Mouse (Mus musculus): Measurements from ENCODE around the gene Spats2l. TPM values are rescaled to one million over a fixed set of nuclear protein-coding genes. Genes with fewer than 3 reads are reported as not detected.
A peak's percentile ranks its signal among the peaks of the same experiment; 100 is the strongest.

Spats2l gene
- 62.3 and 63.8 TPM in 2 replicates for polyA plus RNA-seq (2015; fragmentation: Nextera tagmentation; extraction: Ambion mirVana)

GRCm38 (mm10) chr1:57774001-57774667 lies at the start of gene Spats2l:
TSS of gene Spats2l (plus strand) at chr1:57774162.
- Histone ChIP-seq H3K4me1 (peaks cover 17% of the 10 kb centered on the region; the same call in 1 of the 2 replicates), H3K4me3 (replicated peaks) (peak within 1 kb of the TSS; percentile 86), H3K9me3 (replicated peaks) (no peaks in the 10 kb centered on the region), H3K9ac (peak within 1 kb of the TSS; percentile 88), H3K4me2 (peak within 1 kb of the TSS; percentile 89), H3K27ac (peak within 1 kb of the TSS; percentile 96), H3K36me3 (no peaks in the 10 kb centered on the region), H3K27me3 (no peaks in the 10 kb centered on the region)
- WGBS, result under 1% methylated on average over 22 of the region's 22 CpGs
- ATAC-seq (replicated peaks; ENCODE audit: low FRiP score), result peak; percentile 75

DNA sequence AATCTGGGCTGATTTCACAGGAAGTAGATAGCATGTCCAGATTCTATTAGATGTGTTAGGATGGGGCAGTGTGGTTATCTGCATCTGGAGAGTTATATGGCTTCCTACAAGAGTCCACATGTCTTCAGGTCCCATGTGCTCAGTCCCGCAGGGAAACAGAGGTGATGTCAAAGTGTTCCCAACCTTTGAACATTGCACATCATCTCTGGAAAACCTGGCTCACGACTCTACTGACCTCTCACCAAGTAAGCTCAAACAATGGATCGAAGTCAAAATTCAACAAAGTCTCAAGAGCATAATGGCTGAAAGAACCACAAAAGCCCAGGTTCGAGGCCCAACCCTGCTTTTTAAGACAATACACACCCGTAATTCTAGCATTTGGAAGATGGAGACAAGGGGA lies 48.7 kb upstream of the Spats2l start:
- no peak overlapping the region for H3K4me2 ChIP-seq
- 88% methylated on average over 5 of the region's 5 CpGs for whole genome bisulfite sequencing

GRCm38 (mm10) chr1:57735877-57736276 lies 38.1 kb upstream of the Spats2l start:
- 62% methylated on average over 4 of the region's 4 CpGs for WGBS

More for the DNA sequence above, 48.7 kb upstream of the Spats2l start:
- H3K9ac ChIP-seq, result no peak overlapping the region
- no peak overlapping the region for H3K4me3 ChIP-seq (replicated peaks)
- H3K27ac ChIP-seq, result no peak overlapping the region
- no peaks in the 10 kb centered on the region for H3K4me1 ChIP-seq
- ATAC-seq (replicated peaks; ENCODE audit: low FRiP score), result no peak
- H3K9me3 ChIP-seq (replicated peaks), result no peaks in the 10 kb centered on the region
- H3K27me3 ChIP-seq, result no peaks in the 10 kb centered on the region
- H3K36me3 ChIP-seq, result no peaks in the 10 kb centered on the region

DNA sequence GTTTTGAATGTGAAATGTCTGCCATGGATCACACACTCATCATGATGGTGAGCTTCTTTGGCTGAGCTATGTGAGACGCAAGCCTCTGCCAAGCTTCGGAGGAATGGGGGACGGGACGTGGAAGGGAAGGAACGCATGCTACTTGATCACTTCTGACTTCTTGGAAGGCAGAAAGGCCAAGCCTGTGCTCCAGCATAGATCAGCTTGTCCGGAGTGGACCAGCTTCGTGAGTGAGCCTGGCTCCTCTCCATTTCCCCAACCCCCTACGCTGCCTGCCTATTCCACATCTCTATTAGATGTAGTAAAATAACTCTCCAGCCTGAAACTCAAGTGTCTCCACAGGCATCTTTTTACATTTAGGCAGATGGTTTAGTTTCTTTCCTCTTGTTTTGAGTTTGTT lies 32.2 kb upstream of the Spats2l start:
- H3K36me3 ChIP-seq, result no peaks in the 10 kb centered on the region
- 0 out of 2 replicates have a peak, but pooled peaks cover 2% of the 10 kb centered on the region for H3K4me1 ChIP-seq
- no peak overlapping the region for H3K4me3 ChIP-seq (replicated peaks)
- H3K9me3 ChIP-seq (replicated peaks), result no peaks in the 10 kb centered on the region
- no peak overlapping the region for H3K9ac ChIP-seq
- 69% methylated on average over 8 of the region's 8 CpGs for WGBS
- H3K27ac ChIP-seq, result 0 out of 2 replicates have a peak overlapping the region, but pooled peaks have one; percentile 10
- H3K27me3 ChIP-seq, result no peaks in the 10 kb centered on the region
- no peak for ATAC-seq (replicated peaks; ENCODE audit: low FRiP score)
- H3K4me2 ChIP-seq, result no peak overlapping the region

More at GRCm38 (mm10) chr1:57735877-57736276, 38.1 kb upstream of the Spats2l start:
- H3K4me1 ChIP-seq, result no peaks in the 10 kb centered on the region
- no peak overlapping the region for H3K27ac ChIP-seq
- ATAC-seq (replicated peaks; ENCODE audit: low FRiP score), result no peak
- H3K27me3 ChIP-seq, result no peaks in the 10 kb centered on the region
- no peaks in the 10 kb centered on the region for H3K36me3 ChIP-seq
- no peaks in the 10 kb centered on the region for H3K9me3 ChIP-seq (replicated peaks)
- no peak overlapping the region for H3K9ac ChIP-seq
- H3K4me3 ChIP-seq (replicated peaks), result no peak overlapping the region
- no peak overlapping the region for H3K4me2 ChIP-seq

- Histone ChIP-seq H3K4me3 (replicated peaks) (no peak overlapping the region), H3K9ac (no peak overlapping the region), H3K27me3 (no peaks in the 10 kb centered on the region), H3K9me3 (replicated peaks) (no peaks in the 10 kb centered on the region), H3K36me3 (no peaks in the 10 kb centered on the region), H3K4me2 (no peak overlapping the region), H3K27ac (no peak overlapping the region), H3K4me1 (0 out of 2 replicates have a peak, but pooled peaks cover 2% of the 10 kb centered on the region)
- WGBS, result 77% methylated on average over 2 of the region's 2 CpGs
- ATAC-seq (replicated peaks; ENCODE audit: low FRiP score), result peak; percentile 85
Observed at GRCm38 (mm10) chr1:57742266-57742665, 31.7 kb upstream of the Spats2l start.

DNA sequence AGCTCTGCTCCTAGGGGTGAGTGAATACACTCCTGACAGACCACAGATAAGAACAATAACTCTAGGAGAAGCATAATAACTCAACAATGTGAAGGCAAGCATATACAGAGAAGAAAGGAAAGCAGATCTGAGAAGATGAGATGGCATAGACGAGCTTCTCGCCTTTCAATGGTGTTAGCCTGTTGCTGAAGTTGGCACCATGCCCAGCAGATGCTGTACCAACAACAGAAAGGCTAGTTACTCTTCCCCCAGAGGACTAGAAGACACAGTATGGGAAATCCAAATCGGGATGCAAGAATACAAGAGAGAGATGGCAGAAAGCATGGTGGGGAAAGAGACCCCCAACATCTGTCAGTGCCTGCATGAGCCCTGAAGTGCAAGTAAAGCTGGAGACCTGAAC lies 22.2 kb upstream of the Spats2l start:
- no peaks in the 10 kb centered on the region for H3K36me3 ChIP-seq
- H3K9ac ChIP-seq, result no peak overlapping the region
- no peak overlapping the region for H3K27ac ChIP-seq
- H3K4me3 ChIP-seq (replicated peaks), result no peak overlapping the region
- no peaks in the 10 kb centered on the region for H3K4me1 ChIP-seq
- no peak overlapping the region for H3K4me2 ChIP-seq
- WGBS, result 58% methylated on average over 3 of the region's 3 CpGs
- no peak for ATAC-seq (replicated peaks; ENCODE audit: low FRiP score)
- H3K9me3 ChIP-seq (replicated peaks), result no peaks in the 10 kb centered on the region
- no peaks in the 10 kb centered on the region for H3K27me3 ChIP-seq

GRCm38 (mm10) chr1:57766396-57766795 lies 7.6 kb upstream of the Spats2l start:
- H3K9ac ChIP-seq, result no peak overlapping the region
- H3K27ac ChIP-seq, result no peak overlapping the region
- H3K36me3 ChIP-seq, result no peaks in the 10 kb centered on the region
- H3K4me2 ChIP-seq, result no peak overlapping the region
- no peak for ATAC-seq (replicated peaks; ENCODE audit: low FRiP score)
- no peak overlapping the region for H3K4me3 ChIP-seq (replicated peaks)
- H3K27me3 ChIP-seq, result no peaks in the 10 kb centered on the region
- H3K9me3 ChIP-seq (replicated peaks), result no peaks in the 10 kb centered on the region
- WGBS, result 81% methylated on average over 7 of the region's 7 CpGs
- no peaks in the 10 kb centered on the region for H3K4me1 ChIP-seq

DNA sequence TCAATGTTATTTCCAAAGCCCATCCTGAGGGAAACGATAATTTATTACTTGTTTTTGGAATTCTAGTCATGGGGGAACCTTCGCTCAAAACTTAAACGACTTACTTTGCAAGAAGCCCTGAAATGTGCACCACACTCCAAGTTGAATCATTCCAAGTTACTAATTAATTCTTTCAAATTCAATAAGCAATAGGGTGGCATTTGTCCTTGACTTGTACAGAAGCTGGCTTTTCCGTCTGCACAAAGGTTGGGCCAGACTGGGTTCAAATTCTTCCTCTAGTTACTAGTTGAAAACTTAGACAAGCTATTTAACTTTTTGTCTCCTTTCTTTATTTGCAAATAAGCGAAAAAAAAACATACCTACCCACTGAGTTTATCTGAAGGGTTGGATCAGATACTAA lies 636 bp upstream of the Spats2l start:
- 70% methylated on average over 5 of the region's 5 CpGs for WGBS
- H3K4me3 ChIP-seq (replicated peaks), result no peak overlapping the region
- H3K36me3 ChIP-seq, result no peaks in the 10 kb centered on the region
- no peaks in the 10 kb centered on the region for H3K27me3 ChIP-seq
- H3K27ac ChIP-seq, result no peak overlapping the region
- no peak overlapping the region for H3K9ac ChIP-seq
- peaks cover 17% of the 10 kb centered on the region; the same call in 1 of the 2 replicates for H3K4me1 ChIP-seq
- no peaks in the 10 kb centered on the region for H3K9me3 ChIP-seq (replicated peaks)
- no peak overlapping the region for H3K4me2 ChIP-seq
- ATAC-seq (replicated peaks; ENCODE audit: low FRiP score), result no peak

DNA sequence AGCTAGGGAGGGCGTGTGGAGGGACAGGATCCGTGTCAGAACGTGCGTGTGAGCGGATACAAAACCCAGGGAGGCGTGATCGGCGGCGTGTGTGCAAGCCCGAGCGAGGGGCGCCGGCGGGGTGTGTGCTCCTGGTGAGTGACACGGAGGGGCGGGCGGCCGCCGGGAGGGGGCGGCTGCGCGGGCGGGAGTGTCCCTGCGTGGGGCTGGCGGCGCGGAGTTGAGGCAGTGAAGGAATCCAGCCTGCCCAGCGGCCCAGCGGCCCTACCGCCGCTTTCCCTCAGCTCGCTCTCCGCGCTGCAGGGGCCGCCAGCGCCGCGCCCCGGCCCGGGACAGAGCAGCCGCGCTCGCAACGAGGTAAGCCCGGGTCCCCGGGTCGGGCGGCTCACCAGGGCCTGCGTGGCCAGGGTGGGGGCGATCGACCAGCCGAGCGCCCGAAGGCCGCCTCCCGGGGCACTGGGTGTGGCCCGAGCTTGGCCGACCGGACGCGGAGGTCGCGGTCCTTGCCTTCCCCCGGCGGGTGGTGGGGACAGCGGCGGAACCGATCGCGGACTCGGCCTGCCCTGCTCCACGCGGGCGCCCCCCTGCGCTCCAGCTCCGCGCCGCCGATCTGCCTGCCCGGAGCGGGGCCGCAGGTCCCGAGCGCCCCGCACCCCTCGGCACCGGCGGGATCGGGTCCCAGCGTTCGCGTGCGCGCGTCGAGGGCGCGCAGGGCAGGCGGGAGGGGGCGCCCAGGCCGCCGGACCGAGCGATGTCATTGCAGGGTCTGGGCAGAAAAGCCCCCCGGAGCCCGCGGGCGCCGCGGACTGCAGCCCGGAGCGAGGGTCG lies 920 bp downstream of the Spats2l start:
- H3K4me3 ChIP-seq (replicated peaks), result peak overlapping the region; percentile 86
- H3K9ac ChIP-seq, result peak overlapping the region; percentile 88
- no peaks in the 10 kb centered on the region for H3K36me3 ChIP-seq
- peaks cover 17% of the 10 kb centered on the region; the same call in 1 of the 2 replicates for H3K4me1 ChIP-seq
- WGBS, result under 1% methylated on average over 109 of the region's 113 CpGs
- H3K4me2 ChIP-seq, result peak overlapping the region; percentile 89
- H3K27ac ChIP-seq, result peak overlapping the region; percentile 96
- H3K9me3 ChIP-seq (replicated peaks), result no peaks in the 10 kb centered on the region
- ATAC-seq (replicated peaks; ENCODE audit: low FRiP score), result peak; percentile 90
- no peaks in the 10 kb centered on the region for H3K27me3 ChIP-seq

DNA sequence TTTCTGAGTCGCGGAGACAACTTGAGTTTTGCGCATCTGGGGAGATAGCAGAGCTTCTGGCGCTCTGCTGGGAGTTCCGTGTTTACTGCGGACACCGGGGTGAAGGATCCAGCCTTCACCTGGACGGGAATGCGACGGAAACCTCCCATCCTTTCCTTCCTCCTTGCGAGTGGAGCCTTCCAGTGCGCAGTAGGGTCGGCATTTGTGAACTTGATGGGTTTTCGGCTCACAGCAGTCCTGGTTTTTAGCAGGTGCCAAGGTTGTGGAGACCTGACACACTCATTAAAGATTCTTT lies 1.5 kb downstream of the Spats2l start:
- Histone ChIP-seq H3K9me3 (replicated peaks) (no peaks in the 10 kb centered on the region), H3K36me3 (no peaks in the 10 kb centered on the region), H3K4me1 (peaks cover 17% of the 10 kb centered on the region; the same call in 1 of the 2 replicates), H3K27ac (peak overlapping the region; percentile 96), H3K9ac (peak overlapping the region; percentile 88), H3K27me3 (no peaks in the 10 kb centered on the region), H3K4me3 (replicated peaks) (peak overlapping the region; percentile 86), H3K4me2 (peak overlapping the region; percentile 89)
- no peak for ATAC-seq (replicated peaks; ENCODE audit: low FRiP score)
- under 1% methylated on average over 14 of the region's 14 CpGs for WGBS

DNA sequence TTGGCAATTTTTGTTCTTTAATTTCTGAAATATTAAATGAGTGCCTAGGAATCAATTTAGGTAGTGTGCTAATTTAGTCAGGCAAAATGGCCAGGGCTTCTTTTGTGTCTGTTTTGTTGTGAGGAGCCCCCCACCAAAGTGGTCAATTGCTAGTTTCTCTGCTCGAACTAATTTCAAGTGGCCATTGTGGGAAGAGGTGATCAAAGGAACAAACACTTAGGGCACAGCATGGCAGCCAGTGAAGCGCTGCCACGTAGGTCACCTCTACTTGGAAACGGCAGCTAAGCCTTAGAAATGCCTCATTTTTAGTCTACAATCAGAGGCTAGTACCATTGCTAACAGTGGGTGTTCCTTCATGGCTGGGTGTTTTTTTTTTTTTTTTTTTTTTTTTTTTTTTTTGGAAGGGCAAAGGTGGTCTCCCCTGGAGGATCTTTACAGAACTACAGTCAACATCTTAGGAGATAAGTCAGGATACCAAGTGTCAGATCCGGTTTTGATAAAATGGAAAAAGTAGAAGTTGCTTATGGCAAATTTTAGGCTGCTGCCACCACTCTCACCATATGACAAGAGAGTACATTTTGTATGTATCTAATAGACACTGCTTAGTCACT lies 2.8 kb downstream of the Spats2l start:
- H3K4me3 ChIP-seq (replicated peaks), result no peak overlapping the region
- H3K27ac ChIP-seq, result no peak overlapping the region
- 40% methylated on average over 5 of the region's 5 CpGs for WGBS
- no peaks in the 10 kb centered on the region for H3K27me3 ChIP-seq
- H3K4me1 ChIP-seq, result peaks cover 17% of the 10 kb centered on the region; the same call in 1 of the 2 replicates
- H3K9ac ChIP-seq, result no peak overlapping the region
- H3K36me3 ChIP-seq, result no peaks in the 10 kb centered on the region
- no peak for ATAC-seq (replicated peaks; ENCODE audit: low FRiP score)
- no peaks in the 10 kb centered on the region for H3K9me3 ChIP-seq (replicated peaks)
- H3K4me2 ChIP-seq, result 0 out of 2 replicates have a peak overlapping the region, but pooled peaks have one; percentile 89

GRCm38 (mm10) chr1:57784300-57784699 lies 10.3 kb downstream of the Spats2l start:
- Histone ChIP-seq H3K9ac (no peak overlapping the region), H3K4me2 (no peak overlapping the region), H3K4me3 (replicated peaks) (no peak overlapping the region), H3K27me3 (no peaks in the 10 kb centered on the region), H3K27ac (no peak overlapping the region), H3K36me3 (no peaks in the 10 kb centered on the region), H3K9me3 (replicated peaks) (no peaks in the 10 kb centered on the region), H3K4me1 (no peaks in the 10 kb centered on the region)
- WGBS, result 91% methylated on average over 4 of the region's 4 CpGs
- no peak for ATAC-seq (replicated peaks; ENCODE audit: low FRiP score)

Measured in kidney, embryonic 15.5 days (tissue).